Mouse (Mus musculus) lung, adult 2 months (tissue): ENCODE measurements at regions not wholly inside any gene's neighbourhood (a gene's known extent, or its start where the extent isn't known, plus 50 kb on each side); places are given as distances from the start of the nearest gene placed in this dataset.

ENCODE experiments used
- DNase-seq: peaks from one replicate; pipeline ENCODE4 v3.0.0; 2022
- H3K4me1 ChIP-seq: fragments of 200-500 bp; 2 replicates; pipeline ENCODE4 v1.6.1; 2011; ENCODE audit warnings: low read length; ENCODE audit not compliant: control insufficient read depth, insufficient read depth
- H3K4me3 ChIP-seq: fragments of 200-500 bp; replicated peaks from 2 replicates; pipeline ENCODE3; 2011; ENCODE audit warnings: low read depth, mild to moderate bottlenecking, control low read depth, low read length; ENCODE audit errors: extremely low read depth
- CTCF ChIP-seq: fragments of 200-500 bp; IDR thresholded peaks from 2 replicates; pipeline ENCODE4 v1.5.1; 2011; ENCODE audit warnings: mild to moderate bottlenecking, low read length, control low read depth; ENCODE audit not compliant: insufficient read depth
- POLR2A ChIP-seq: fragments of 200-500 bp; IDR thresholded peaks from 2 replicates; pipeline ENCODE4 v1.6.1; 2011; ENCODE audit warnings: low read depth, mild to moderate bottlenecking, control low read depth, low read length, borderline replicate concordance; ENCODE audit errors: extremely low read depth
- WGBS: fragments of 180-500 bp; shearing (Covaris S2); methylation state at CpG from one replicate; pipeline ENCODE4 v1.1.7; 2018; 5-methylcytosine and 5-hydroxymethylcytosine counted together

- TF ChIP-seq POLR2A = no peak
- TF ChIP-seq CTCF = no peak
- Histone ChIP-seq H3K4me3 (no peak overlapping the region), H3K4me1 (no peaks in the 10 kb centered on the region)
- DNase-seq = no peak
- 48% methylated on average over 6 of the region's 6 CpGs for WGBS
Measured at GRCm38 (mm10) chr1:193586896-193587295, 216.8 kb upstream of the Camk1g start.

DNA sequence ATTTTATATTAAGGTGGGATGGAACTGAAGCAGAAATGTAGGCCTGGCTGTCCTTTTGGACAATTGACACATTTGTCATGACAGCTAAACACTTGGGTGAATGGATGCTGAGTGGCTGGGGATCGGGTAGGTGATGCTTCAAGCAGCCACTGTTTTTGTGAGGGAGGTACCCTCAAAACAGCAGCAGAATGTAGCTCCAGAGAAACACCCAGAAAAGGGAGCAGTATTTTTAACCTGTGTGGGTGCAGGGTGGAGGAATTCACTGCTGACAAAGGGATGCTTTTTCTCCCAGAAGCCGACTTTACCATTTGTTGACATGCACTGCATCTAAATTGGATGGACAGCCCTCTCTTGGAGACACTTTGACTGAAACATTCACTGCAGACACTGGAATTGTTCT is 213.7 kb upstream of the Camk1g start:
- no peaks in the 10 kb centered on the region for H3K4me1 ChIP-seq
- no peak for TF ChIP-seq POLR2A
- TF ChIP-seq CTCF = no peak
- WGBS = 86% methylated on average over 2 of the region's 2 CpGs
- DNase-seq = no peak
- H3K4me3 ChIP-seq = no peak overlapping the region

- 64% methylated on average over 4 of the region's 4 CpGs for WGBS
- H3K4me3 ChIP-seq = no peak overlapping the region
- TF ChIP-seq CTCF = no peak
- no peak for DNase-seq
- H3K4me1 ChIP-seq = no peaks in the 10 kb centered on the region
Measured at GRCm38 (mm10) chr1:193580393-193580792, 210.3 kb upstream of the Camk1g start.

GRCm38 (mm10) chr1:193579671-193580070 is 209.6 kb upstream of the Camk1g start:
- Histone ChIP-seq H3K4me1 (no peaks in the 10 kb centered on the region), H3K4me3 (no peak overlapping the region)
- TF ChIP-seq POLR2A (no peak), CTCF (no peak)
- DNase-seq = no peak
- 84% methylated on average over 3 of the region's 3 CpGs for WGBS

GRCm38 (mm10) chr1:193578661-193579175 is 208.6 kb upstream of the Camk1g start:
- no peak for DNase-seq
- 71% methylated on average over 2 of the region's 2 CpGs for WGBS

GRCm38 (mm10) chr1:193577821-193578220 is 207.7 kb upstream of the Camk1g start:
- WGBS = 69% methylated on average over 2 of the region's 2 CpGs
- Histone ChIP-seq H3K4me3 (no peak overlapping the region), H3K4me1 (no peaks in the 10 kb centered on the region)
- DNase-seq = no peak
- TF ChIP-seq CTCF (no peak), POLR2A (no peak)

More at GRCm38 (mm10) chr1:193578661-193579175, 208.6 kb upstream of the Camk1g start:
- no peak for TF ChIP-seq CTCF
- no peak for TF ChIP-seq POLR2A
- Histone ChIP-seq H3K4me3 (no peak overlapping the region), H3K4me1 (no peaks in the 10 kb centered on the region)

- TF ChIP-seq POLR2A (no peak), CTCF (peak; percentile 77)
- Histone ChIP-seq H3K4me1 (no peaks in the 10 kb centered on the region), H3K4me3 (no peak overlapping the region)
- 11% methylated on average over 12 of the region's 12 CpGs for WGBS
- DNase-seq = peak; percentile 44
Measured at GRCm38 (mm10) chr1:193575986-193576713, 206.1 kb upstream of the Camk1g start.

DNA sequence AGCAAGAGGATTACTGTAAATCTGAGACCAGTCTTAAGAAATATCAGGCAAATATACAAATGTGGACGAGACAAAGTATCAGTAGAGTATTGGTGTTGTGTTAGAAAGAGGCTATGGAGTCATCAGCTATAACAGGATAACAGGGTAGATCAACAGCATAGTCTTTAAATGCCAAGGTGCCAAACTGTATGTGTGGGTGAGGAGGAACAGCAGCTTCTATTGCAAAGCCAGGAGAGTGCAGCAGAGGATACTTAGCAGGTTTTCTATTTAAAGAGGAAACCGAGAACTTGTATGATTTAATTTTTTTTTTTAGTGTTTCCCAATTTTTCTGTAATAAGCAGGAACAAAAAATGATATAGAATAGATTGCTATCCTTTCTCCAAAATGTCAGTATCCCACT is 202.7 kb upstream of the Camk1g start:
- DNase-seq = no peak
- WGBS = 58% methylated on average over 2 of the region's 2 CpGs
- TF ChIP-seq CTCF (no peak), POLR2A (no peak)
- Histone ChIP-seq H3K4me1 (no peaks in the 10 kb centered on the region), H3K4me3 (no peak overlapping the region)

GRCm38 (mm10) chr1:193572411-193572810 is 202.3 kb upstream of the Camk1g start:
- no peaks in the 10 kb centered on the region for H3K4me1 ChIP-seq
- TF ChIP-seq POLR2A (no peak), CTCF (no peak)
- H3K4me3 ChIP-seq = no peak overlapping the region
- WGBS = 91% methylated on average over 3 of the region's 3 CpGs
- DNase-seq = no peak

DNA sequence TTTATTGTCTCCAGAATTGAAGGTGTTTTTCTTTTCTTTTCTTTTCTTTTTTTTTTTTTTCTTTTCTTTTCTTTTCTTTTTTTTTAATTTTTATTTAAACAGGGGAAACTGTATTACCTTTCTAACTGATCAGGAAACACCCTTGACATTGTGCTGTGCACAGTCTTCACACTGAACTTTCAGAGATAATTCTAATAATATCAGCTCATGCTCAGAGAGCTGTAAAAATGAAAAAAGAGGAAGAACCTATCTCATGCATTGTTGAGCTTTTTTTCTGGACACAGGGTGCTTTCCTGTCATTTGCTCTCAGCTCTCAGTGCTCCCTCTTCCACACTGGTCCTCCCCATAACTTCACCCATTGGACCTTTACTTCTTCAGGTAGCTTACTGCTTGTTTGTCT is 201.0 kb upstream of the Camk1g start:
- Histone ChIP-seq H3K4me3 (no peak overlapping the region), H3K4me1 (no peaks in the 10 kb centered on the region)
- TF ChIP-seq CTCF (no peak), POLR2A (no peak)
- DNase-seq = no peak
